Comparison of ENCODE assay signal across 8 mouse cellular contexts in the genomic region with DNA sequence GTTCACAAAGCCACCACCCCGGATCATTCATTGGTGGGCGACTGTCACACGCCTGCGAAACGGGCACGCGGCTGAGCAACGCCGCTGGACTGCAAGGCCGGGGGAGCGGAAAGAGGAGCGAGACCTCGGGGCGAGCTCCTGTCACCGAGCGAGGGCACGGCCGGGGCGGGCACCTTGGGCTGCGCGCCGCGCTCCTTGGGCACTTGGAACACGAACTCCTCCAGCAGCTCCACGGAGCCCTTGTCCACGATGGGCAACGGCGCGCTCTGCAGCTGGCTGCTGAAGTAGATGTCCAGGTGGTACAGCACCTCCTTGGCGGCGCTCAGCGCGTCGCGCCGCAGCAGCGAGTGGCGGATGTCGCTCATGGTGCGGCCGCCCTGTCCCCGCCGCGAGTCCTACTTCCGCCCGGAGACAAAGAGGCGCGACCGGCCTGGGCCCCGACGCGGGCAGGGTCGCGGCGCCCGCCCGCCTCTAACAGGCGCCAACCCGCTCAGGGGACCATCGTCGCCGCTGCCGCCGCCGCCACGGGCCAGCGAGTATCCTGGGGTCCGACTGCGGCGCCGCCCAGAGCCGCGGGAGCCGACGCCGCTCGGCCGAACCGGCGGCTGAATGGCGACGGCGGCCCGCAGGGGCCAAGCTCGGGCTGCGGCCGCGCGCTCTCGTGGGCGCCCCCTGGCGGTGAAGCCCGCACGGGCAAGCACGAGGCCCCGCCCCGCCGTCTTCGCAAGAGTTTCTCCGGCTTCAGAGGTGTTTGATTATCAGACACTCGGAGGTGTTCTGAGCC. TPM values are rescaled to one million over a fixed set of nuclear protein-coding genes. Genes with fewer than 3 reads are reported as not detected.
DNase-seq lines count a peak whose midpoint lies in the region; ATAC-seq and TF ChIP-seq lines count a peak whose summit lies in the region.

A gene (minus strand): TSS at position 631 of the 784 bp plus-strand sequence.

- H3K27ac ChIP-seq in forebrain, postnatal 0 days (ENCODE audit: low read depth, low read length) = peak within 1 kb of the TSS; percentile 97
- H3K27ac ChIP-seq in lung, embryonic 16.5 days (ENCODE audit: low read length) = peak within 1 kb of the TSS; percentile 93

- H3K9me3 ChIP-seq in G1E (replicated peaks) = no peaks in the 10 kb centered on the region
- H3K9me3 ChIP-seq in forebrain, postnatal 0 days (ENCODE audit: low read length) = no peaks in the 10 kb centered on the region
- no peaks in the 10 kb centered on the region for H3K9me3 ChIP-seq in lung, embryonic 16.5 days (ENCODE audit: control insufficient read depth, low read length)

- peaks cover 88% of the 10 kb centered on the region for H3K36me3 ChIP-seq in G1E (replicated peaks)
- H3K36me3 ChIP-seq in forebrain, postnatal 0 days (ENCODE audit: insufficient read depth) = peaks cover 61% of the 10 kb centered on the region
- H3K36me3 ChIP-seq in lung, embryonic 16.5 days (ENCODE audit: control insufficient read depth, insufficient read depth, low read length) = peaks cover 42% of the 10 kb centered on the region

- no peaks in the 10 kb centered on the region for H3K27me3 ChIP-seq in G1E (ENCODE audit: insufficient read depth, low read length)
- H3K27me3 ChIP-seq in forebrain, postnatal 0 days (ENCODE audit: insufficient read depth, low read length) = no peaks in the 10 kb centered on the region
- no peaks in the 10 kb centered on the region for H3K27me3 ChIP-seq in lung, embryonic 16.5 days (ENCODE audit: control insufficient read depth, insufficient read depth, low read depth, low read length)

- peak; percentile 83 for DNase-seq in G1E (ENCODE audit: low spot score)
- peak; percentile 83 to 98 for DNase-seq in cerebellum, adult 18-20 months
- DNase-seq in forebrain, postnatal 0 days = peak; percentile 90
- peak; percentile 94 for DNase-seq in heart, postnatal 4 days
- peak; percentile 53 for DNase-seq in layer of hippocampus, adult 9-10 months (ENCODE audit: low spot score)
- peak; percentile 82 for DNase-seq in ovary, postnatal 10 days (ENCODE audit: low spot score)
- peak; percentile 83 to 96 for DNase-seq in thymus, postnatal 10 days (ENCODE audit: low spot score in 2 of 2)

- peak within 1 kb of the TSS; percentile 96 for H3K9ac ChIP-seq in forebrain, postnatal 0 days
- peak within 1 kb of the TSS; percentile 94 for H3K9ac ChIP-seq in lung, embryonic 16.5 days (ENCODE audit: low read length)

- H3K4me3 ChIP-seq in G1E (ENCODE audit: low read depth, low read length) = peak within 1 kb of the TSS; percentile 93
- H3K4me3 ChIP-seq in forebrain, postnatal 0 days (ENCODE audit: low read depth, low read length) = peak within 1 kb of the TSS; percentile 94
- H3K4me3 ChIP-seq in lung, embryonic 16.5 days (ENCODE audit: low read length) = peak within 1 kb of the TSS; percentile 87

- peaks cover 51% of the 10 kb centered on the region for H3K4me1 ChIP-seq in G1E (ENCODE audit: insufficient read depth, low read depth, low read length)
- peaks cover 7% of the 10 kb centered on the region; the same call in 1 of the 2 replicates for H3K4me1 ChIP-seq in forebrain, postnatal 0 days (ENCODE audit: insufficient read depth)
- H3K4me1 ChIP-seq in lung, embryonic 16.5 days (replicated peaks; ENCODE audit: control insufficient read depth, insufficient read depth, low read length) = peaks cover 12% of the 10 kb centered on the region

- ATAC-seq in G1E (ENCODE audit: extremely low read depth, insufficient number of reproducible peaks, low FRiP score, poor library complexity, severe bottlenecking) = peak; percentile 30; the same call in 1 of the 2 replicates
- ATAC-seq in forebrain, postnatal 0 days = peak; percentile 88
- peak; percentile 91 for ATAC-seq in lung, embryonic 16.5 days (ENCODE audit: low read depth)

- peak; percentile 74 for TF ChIP-seq CTCF in G1E (IDR thresholded peaks at IDR 0.05; ENCODE audit: low read depth, low read length)
- peak; percentile 83 for TF ChIP-seq CTCF in forebrain, postnatal 0 days (IDR thresholded peaks at IDR 0.05; ENCODE audit: low read depth)

- H3K4me2 ChIP-seq in forebrain, postnatal 0 days (ENCODE audit: low read depth) = peak within 1 kb of the TSS; percentile 73
- H3K4me2 ChIP-seq in lung, embryonic 16.5 days (ENCODE audit: low read depth, low read length) = peak within 1 kb of the TSS; percentile 91

- 1% methylated on average over 97 of the region's 101 CpGs for WGBS in forebrain, postnatal 0 days
- WGBS in lung, embryonic 16.5 days = under 1% methylated on average over 83 of the region's 101 CpGs

RNA-seq across cellular contexts. Expression of the gene that starts here (rescaled TPM):
- total RNA-seq in G1E (2014; fragmentation: Nextera tagmentation) (75.0 and 91.2 TPM in 2 replicates), G1E (2017) (18.0 and 19.4 TPM in 2 replicates)
- 134 and 163 TPM in 2 replicates for polyA plus RNA-seq in G1E (2012)
- total RNA-seq in forebrain, postnatal 0 days (2014; rRNA removed) = 40.9 and 44.7 TPM in 2 replicates
- 27.7 and 29.2 TPM in 2 replicates for polyA plus RNA-seq in forebrain, postnatal 0 days (2015; fragmentation: Nextera tagmentation; extraction: Ambion mirVana)
- total RNA-seq in heart, postnatal 4 days (2021) = 10 to 100 TPM; 21.8 to 22.6 TPM
- polyA plus RNA-seq in lung, embryonic 16.5 days (2015; fragmentation: Nextera tagmentation; extraction: Ambion mirVana) = 32.3 and 33.0 TPM in 2 replicates

Comparison
In these comparisons a context has a peak if more than half of its experiments do, and no peak if none do; other contexts are left out.
1. Peak in every context shown above with its lines: DNase-seq, ATAC-seq, H3K4me3 ChIP-seq and H3K27ac ChIP-seq.
2. ATAC-seq: peak in every context shown above with its lines; median percentile 91 in lung, embryonic 16.5 days; 88 in forebrain, postnatal 0 days; 30 in G1E.